13 mouse cellular contexts compared by ENCODE assay signal in genomic region chr13:90642206-90642823, GRCm38 (mm10).
A peak's percentile ranks its signal among the peaks of the same experiment; 100 is the strongest.
DNase-seq lines count a peak whose midpoint lies in the region; ATAC-seq and TF ChIP-seq lines count a peak whose summit lies in the region.
"Had no signal": no experiment of that assay in that cellular context is flagged by ENCODE, and none has a peak within 500 bp of the region (broad histone marks: within the 10 kb centered on the region; RNA-seq: fewer than 3 reads in every experiment).

No protein-coding gene starts in this region.

- peak overlapping the region; percentile 72 for H3K27ac ChIP-seq in forebrain, embryonic 10.5 days
- H3K27ac ChIP-seq in forebrain, embryonic 11.5 days (ENCODE audit: low read depth, low read length): no peak overlapping the region
- peak overlapping the region; percentile 45 for H3K27ac ChIP-seq in embryonic fibroblast, embryonic 13.5 days (ENCODE audit: insufficient read depth, low read length)
- H3K27ac ChIP-seq in limb, embryonic 10.5 days: peak overlapping the region; percentile 66
- peak overlapping the region; percentile 1; the same call in 1 of the 2 replicates for H3K27ac ChIP-seq in neural tube, embryonic 13.5 days (replicated peaks)
- H3K27ac ChIP-seq: liver, embryonic 14.5 days had no signal

- H3K27me3 ChIP-seq in forebrain, embryonic 10.5 days (ENCODE audit: poor library complexity, severe bottlenecking): no peaks in the 10 kb centered on the region
- no peaks in the 10 kb centered on the region for H3K27me3 ChIP-seq in forebrain, embryonic 11.5 days (ENCODE audit: control insufficient read depth, insufficient read depth, low read length)
- H3K27me3 ChIP-seq in limb, embryonic 10.5 days (ENCODE audit: low read depth, poor library complexity, severe bottlenecking): no peaks in the 10 kb centered on the region
- H3K27me3 ChIP-seq in neural tube, embryonic 13.5 days: no peaks in the 10 kb centered on the region

- no peaks in the 10 kb centered on the region for H3K9me3 ChIP-seq in forebrain, embryonic 10.5 days
- H3K9me3 ChIP-seq in forebrain, embryonic 11.5 days (ENCODE audit: control insufficient read depth, low read length): no peaks in the 10 kb centered on the region
- no peaks in the 10 kb centered on the region for H3K9me3 ChIP-seq in limb, embryonic 10.5 days (replicated peaks)
- H3K9me3 ChIP-seq in neural tube, embryonic 13.5 days: no peaks in the 10 kb centered on the region
- H3K9me3 ChIP-seq: midbrain, embryonic 12.5 days had no signal

- no peaks in the 10 kb centered on the region for H3K36me3 ChIP-seq in forebrain, embryonic 10.5 days (replicated peaks)
- no peaks in the 10 kb centered on the region for H3K36me3 ChIP-seq in forebrain, embryonic 11.5 days (ENCODE audit: control insufficient read depth, insufficient read depth, low read length)
- H3K36me3 ChIP-seq in limb, embryonic 10.5 days: no peaks in the 10 kb centered on the region
- H3K36me3 ChIP-seq in neural tube, embryonic 13.5 days: no peaks in the 10 kb centered on the region
- H3K36me3 ChIP-seq: midbrain, embryonic 12.5 days had no signal

- no peak overlapping the region for H3K9ac ChIP-seq in forebrain, embryonic 11.5 days (ENCODE audit: low read length)
- H3K9ac ChIP-seq in neural tube, embryonic 13.5 days: no peak overlapping the region
- H3K9ac ChIP-seq: liver, embryonic 14.5 days; midbrain, embryonic 12.5 days had no signal

- peaks cover 23% of the 10 kb centered on the region for H3K4me1 ChIP-seq in forebrain, embryonic 10.5 days
- peaks cover 5% of the 10 kb centered on the region; the same call in 1 of the 2 replicates for H3K4me1 ChIP-seq in forebrain, embryonic 11.5 days (replicated peaks; ENCODE audit: control insufficient read depth, insufficient read depth, low read length)
- peaks cover 5% of the 10 kb centered on the region for H3K4me1 ChIP-seq in embryonic fibroblast, embryonic 13.5 days (ENCODE audit: control insufficient read depth, insufficient read depth, low read length)
- peaks cover 16% of the 10 kb centered on the region for H3K4me1 ChIP-seq in limb, embryonic 10.5 days
- H3K4me1 ChIP-seq in neural tube, embryonic 13.5 days (replicated peaks): peaks cover 16% of the 10 kb centered on the region

- no peak overlapping the region for H3K4me3 ChIP-seq in forebrain, embryonic 10.5 days
- no peak overlapping the region for H3K4me3 ChIP-seq in forebrain, embryonic 11.5 days (ENCODE audit: low read depth, low read length)
- H3K4me3 ChIP-seq in embryonic fibroblast, embryonic 13.5 days (ENCODE audit: insufficient read depth, low read length): no peak overlapping the region
- no peak overlapping the region for H3K4me3 ChIP-seq in limb, embryonic 10.5 days
- H3K4me3 ChIP-seq in neural tube, embryonic 13.5 days: no peak overlapping the region
- H3K4me3 ChIP-seq: midbrain, embryonic 12.5 days had no signal

- no peak for TF ChIP-seq POLR2A in embryonic fibroblast, embryonic 13.5 days (IDR thresholded peaks at IDR 0.05; ENCODE audit: low read depth, low read length)

- DNase-seq in forebrain, embryonic 10.5 days (ENCODE audit: extremely low spot score, low spot score): peak; percentile 18
- no peak for DNase-seq in forebrain, embryonic 11.5 days (ENCODE audit: low spot score)
- DNase-seq in limb, embryonic 10.5 days (ENCODE audit: low spot score): no peak
- DNase-seq in T-cell, adult 2 months (ENCODE audit: low spot score): no peak
- no peak for DNase-seq in gastrocnemius, postnatal 25 days
- DNase-seq in frontal cortex, postnatal 10 days (ENCODE audit: low spot score in 2 of 2): no peak
- DNase-seq: adrenal gland, postnatal 36 days; cerebellum, adult 8-10 months; kidney, adult 8-10 months had no signal

- no peak overlapping the region for H3K4me2 ChIP-seq in forebrain, embryonic 11.5 days (ENCODE audit: low read depth, low read length, severe bottlenecking)
- H3K4me2 ChIP-seq in neural tube, embryonic 13.5 days: no peak overlapping the region
- H3K4me2 ChIP-seq: midbrain, embryonic 12.5 days had no signal

- TF ChIP-seq CTCF in embryonic fibroblast, embryonic 13.5 days (IDR thresholded peaks at IDR 0.05; ENCODE audit: borderline replicate concordance, insufficient read depth, low read length): no peak

- WGBS in forebrain, embryonic 10.5 days: 55% methylated on average over 5 of the region's 5 CpGs
- 67% methylated on average over 5 of the region's 5 CpGs for WGBS in forebrain, embryonic 11.5 days
- WGBS in limb, embryonic 10.5 days: 44% methylated on average over 5 of the region's 5 CpGs
- 56% methylated on average over 5 of the region's 5 CpGs for WGBS in neural tube, embryonic 13.5 days

- ATAC-seq in forebrain, embryonic 11.5 days (replicated peaks; ENCODE audit: low FRiP score): no peak
- ATAC-seq in neural tube, embryonic 13.5 days (ENCODE audit: low read depth): peak; percentile 23; the same call in 1 of the 2 replicates
